Mouse (Mus musculus) megakaryocyte, embryonic 14.5 days (primary cell): ENCODE measurements around the gene Arhgef11. TPM values are rescaled to one million over a fixed set of nuclear protein-coding genes. Genes with fewer than 3 reads are reported as not detected.

ENCODE experiments used
- H3K27me3 ChIP-seq: replicated peaks from 2 replicates; pipeline ENCODE3; 2012; ENCODE audit warnings: inconsistent platforms
- H3K36me3 ChIP-seq: replicated peaks from 2 replicates; pipeline ENCODE3; 2012; ENCODE audit warnings: low read length, inconsistent platforms, mixed read lengths
- H3K4me1 ChIP-seq: 2 replicates; pipeline ENCODE4 v1.6.1; 2012; ENCODE audit warnings: inconsistent platforms
- H3K4me3 ChIP-seq: replicated peaks from 2 replicates; pipeline ENCODE3; 2012; ENCODE audit warnings: moderate library complexity, mild to moderate bottlenecking, inconsistent platforms
- H3K9me3 ChIP-seq: 2 replicates; pipeline ENCODE4 v1.6.1; 2012; ENCODE audit warnings: inconsistent platforms
- FLI1 ChIP-seq: IDR thresholded peaks from 2 replicates; pipeline ENCODE4 v1.6.1; 2012; ENCODE audit warnings: low read length, inconsistent platforms, mixed read lengths
- GATA1 ChIP-seq: IDR thresholded peaks from 3 replicates; pipeline ENCODE4 v1.6.1; 2012; ENCODE audit warnings: mixed read lengths, low read length, inconsistent platforms, borderline replicate concordance
- polyA plus RNA-seq: library from polyadenylated mRNA; stranded (reverse); fragments of >175 nt; gene quantifications from 2 replicates; pipeline ENCODE4 v1.2.3, GENCODE M21; 2012; ENCODE audit warnings: low replicate concordance; ENCODE audit not compliant: insufficient read depth

The Arhgef11 gene
- polyA plus RNA-seq, 1 experiment, result 1.4 TPM

DNA sequence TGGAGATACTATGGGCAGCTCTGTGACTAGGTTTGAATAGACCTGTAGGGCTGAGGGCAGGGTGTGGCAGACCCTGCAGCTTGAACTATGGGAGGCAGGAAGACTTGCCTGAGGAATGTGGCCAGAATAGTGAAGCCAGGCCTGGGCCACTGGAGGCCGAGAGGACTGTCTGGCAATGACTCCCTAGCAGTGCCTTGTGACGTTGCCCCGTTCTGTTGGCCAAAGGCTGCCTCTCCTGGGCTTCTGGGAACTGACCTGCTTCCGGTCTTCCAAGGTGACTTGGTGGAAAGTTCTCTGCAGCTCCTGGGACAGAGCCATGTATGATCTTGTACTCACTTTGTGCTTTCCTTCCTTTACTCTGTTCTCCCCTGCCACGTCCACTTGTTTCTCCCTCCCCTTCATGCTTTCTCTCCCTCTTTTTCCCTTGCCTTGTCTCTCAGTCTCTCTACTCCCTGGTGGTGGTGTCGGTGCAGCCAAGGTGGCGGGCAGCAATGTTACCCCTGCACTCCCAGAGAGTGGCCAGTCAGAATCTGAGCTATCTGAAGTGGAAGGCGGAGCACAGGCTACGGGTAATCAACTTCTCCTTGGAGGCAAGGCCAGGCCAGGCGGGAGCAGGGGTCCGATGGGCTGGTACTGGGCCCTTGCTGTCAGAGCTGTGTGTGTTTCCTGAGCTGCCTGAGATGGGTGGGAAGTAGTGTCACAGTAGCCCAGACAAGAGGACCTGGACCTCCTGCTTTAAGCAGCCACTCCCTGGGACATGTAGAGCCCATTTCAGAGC, 116.8 kb downstream of the Arhgef11 start:
- H3K36me3 ChIP-seq, result peaks cover 40% of the 10 kb centered on the region
- H3K4me1 ChIP-seq, result peaks cover 18% of the 10 kb centered on the region
- TF ChIP-seq FLI1, result no peak
- TF ChIP-seq GATA1, result no peak
- H3K27me3 ChIP-seq, result peaks cover 5% of the 10 kb centered on the region
- no peaks in the 10 kb centered on the region for H3K9me3 ChIP-seq
- no peak overlapping the region for H3K4me3 ChIP-seq

DNA sequence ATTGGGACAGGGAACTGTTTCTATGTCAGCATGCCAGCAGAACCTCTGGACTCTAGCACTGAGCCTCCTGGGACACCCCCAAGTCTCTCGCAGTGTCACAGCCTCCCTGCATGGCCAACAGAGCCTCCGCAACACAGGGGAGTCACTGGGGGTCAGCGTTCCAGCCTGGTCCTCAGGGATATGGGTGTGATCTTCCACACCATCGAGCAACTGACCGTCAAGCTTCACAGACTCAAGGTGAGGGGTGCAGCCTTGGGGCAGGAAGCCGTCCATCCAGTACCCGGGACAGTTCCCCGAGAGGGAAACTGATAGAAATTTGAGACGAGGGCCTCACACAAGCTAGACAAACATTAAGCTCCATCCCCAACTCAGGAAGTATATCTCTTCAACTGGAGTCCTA, 118.0 kb downstream of the Arhgef11 start:
- H3K36me3 ChIP-seq, result peaks cover 52% of the 10 kb centered on the region
- TF ChIP-seq GATA1 (no peak), FLI1 (no peak)

GRCm38 (mm10) chr3:87738906-87739305, 121.5 kb downstream of the Arhgef11 start:
- H3K36me3 ChIP-seq, result peaks cover 88% of the 10 kb centered on the region
- no peak overlapping the region for H3K4me3 ChIP-seq
- peaks cover 21% of the 10 kb centered on the region for H3K4me1 ChIP-seq
- H3K27me3 ChIP-seq, result no peaks in the 10 kb centered on the region
- H3K9me3 ChIP-seq, result no peaks in the 10 kb centered on the region
- no peak for TF ChIP-seq GATA1
- no peak for TF ChIP-seq FLI1

More for the DNA sequence above, 118.0 kb downstream of the Arhgef11 start:
- Histone ChIP-seq H3K27me3 (peaks cover 3% of the 10 kb centered on the region), H3K9me3 (no peaks in the 10 kb centered on the region), H3K4me3 (no peak overlapping the region), H3K4me1 (peaks cover 11% of the 10 kb centered on the region; the same call in 1 of the 2 replicates)

DNA sequence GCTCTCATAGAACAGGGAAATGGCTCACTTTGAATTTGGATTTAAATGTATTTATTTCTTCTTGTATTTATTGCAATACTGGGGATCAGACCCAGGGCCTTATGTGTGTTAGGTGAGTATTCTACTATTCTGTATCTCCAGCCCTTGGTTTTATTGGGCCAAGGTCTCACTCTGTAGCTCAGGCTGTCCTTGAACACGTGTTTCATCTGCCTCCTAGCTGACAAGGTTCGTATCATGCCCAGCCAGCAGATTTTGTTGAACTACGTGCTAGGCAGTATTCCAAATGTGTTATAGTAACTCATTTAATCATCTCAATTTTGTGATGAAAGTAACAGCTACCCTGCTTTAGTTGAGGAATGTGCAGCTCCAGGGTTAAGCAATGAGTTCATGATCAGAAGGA, 124.7 kb downstream of the Arhgef11 start:
- no peaks in the 10 kb centered on the region for H3K27me3 ChIP-seq
- H3K36me3 ChIP-seq, result peaks cover 92% of the 10 kb centered on the region
- no peak for TF ChIP-seq GATA1
- no peak for TF ChIP-seq FLI1
- no peak overlapping the region for H3K4me3 ChIP-seq
- peaks cover 32% of the 10 kb centered on the region for H3K4me1 ChIP-seq
- H3K9me3 ChIP-seq, result no peaks in the 10 kb centered on the region

- Histone ChIP-seq H3K27me3 (no peaks in the 10 kb centered on the region), H3K36me3 (peaks cover 92% of the 10 kb centered on the region), H3K4me1 (peaks cover 33% of the 10 kb centered on the region), H3K9me3 (no peaks in the 10 kb centered on the region), H3K4me3 (peak overlapping the region; percentile 23)
- TF ChIP-seq GATA1 (no peak), FLI1 (no peak)
Observed at GRCm38 (mm10) chr3:87742735-87743134, 125.4 kb downstream of the Arhgef11 start.

DNA sequence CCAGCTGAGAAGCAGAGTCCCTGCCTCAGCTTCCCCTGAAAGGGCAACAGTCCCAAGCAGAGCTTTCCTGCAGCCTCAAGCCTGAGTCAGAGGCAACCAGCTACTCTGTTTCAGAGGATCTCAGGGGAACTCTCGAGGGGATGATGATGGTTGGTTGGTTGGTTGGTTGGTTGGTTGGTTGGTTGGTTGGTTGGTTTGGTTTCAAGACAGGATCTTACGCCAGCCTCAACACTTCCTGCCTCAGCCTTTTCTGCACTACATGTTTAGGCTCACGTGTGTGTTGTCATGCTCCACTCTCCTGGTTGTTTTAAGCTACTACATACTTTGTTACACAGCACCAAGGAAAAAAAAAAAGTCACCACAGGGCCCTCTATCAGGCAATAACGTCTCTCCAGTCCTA, 126.6 kb downstream of the Arhgef11 start:
- H3K4me3 ChIP-seq, result no peak overlapping the region
- no peaks in the 10 kb centered on the region for H3K27me3 ChIP-seq
- H3K4me1 ChIP-seq, result peaks cover 30% of the 10 kb centered on the region
- H3K9me3 ChIP-seq, result no peaks in the 10 kb centered on the region
- no peak for TF ChIP-seq GATA1
- TF ChIP-seq FLI1, result no peak
- peaks cover 94% of the 10 kb centered on the region for H3K36me3 ChIP-seq

GRCm38 (mm10) chr3:87745036-87745659, 127.8 kb downstream of the Arhgef11 start:
- Histone ChIP-seq H3K36me3 (peaks cover 94% of the 10 kb centered on the region), H3K9me3 (no peaks in the 10 kb centered on the region), H3K4me3 (no peak overlapping the region), H3K27me3 (no peaks in the 10 kb centered on the region), H3K4me1 (peaks cover 41% of the 10 kb centered on the region)
- TF ChIP-seq FLI1, result no peak
- TF ChIP-seq GATA1, result no peak

GRCm38 (mm10) chr3:87748431-87748830, 131.1 kb downstream of the Arhgef11 start, which contains the start of gene Lrrc71:
Gene Lrrc71, minus strand, starts transcription at chr3:87748625.
- Histone ChIP-seq H3K27me3 (no peaks in the 10 kb centered on the region), H3K36me3 (peaks cover 94% of the 10 kb centered on the region), H3K9me3 (no peaks in the 10 kb centered on the region), H3K4me3 (no peak within 1 kb of the TSS), H3K4me1 (peaks cover 52% of the 10 kb centered on the region)
- TF ChIP-seq FLI1 (no peak), GATA1 (no peak)

GRCm38 (mm10) chr3:87749036-87749435, 131.7 kb downstream of the Arhgef11 start:
- H3K27me3 ChIP-seq, result no peaks in the 10 kb centered on the region
- H3K9me3 ChIP-seq, result no peaks in the 10 kb centered on the region
- TF ChIP-seq FLI1, result no peak
- no peak for TF ChIP-seq GATA1
- H3K36me3 ChIP-seq, result peaks cover 94% of the 10 kb centered on the region
- no peak overlapping the region for H3K4me3 ChIP-seq
- peaks cover 53% of the 10 kb centered on the region for H3K4me1 ChIP-seq

DNA sequence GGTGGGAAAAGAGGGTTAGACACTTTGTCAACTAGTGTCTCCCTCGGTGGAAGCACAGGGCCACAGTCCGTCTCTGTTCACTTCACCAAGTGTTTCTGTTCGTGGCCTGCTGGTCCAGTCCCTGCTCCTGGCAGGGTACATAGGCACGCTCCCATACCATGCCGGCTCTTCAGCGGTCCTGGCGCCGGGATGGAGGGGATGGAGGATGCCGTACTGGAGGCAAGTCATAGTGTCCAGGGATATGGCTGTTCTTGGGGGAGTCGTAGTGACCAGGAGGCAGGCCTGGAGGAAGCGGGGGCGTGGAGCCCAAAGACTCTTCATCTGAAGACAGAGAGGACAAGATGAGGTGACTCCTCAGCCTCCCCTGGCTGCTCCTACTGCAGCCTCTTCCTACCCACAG, 132.6 kb downstream of the Arhgef11 start:
- Histone ChIP-seq H3K27me3 (no peaks in the 10 kb centered on the region), H3K4me1 (peaks cover 52% of the 10 kb centered on the region), H3K9me3 (no peaks in the 10 kb centered on the region), H3K4me3 (no peak overlapping the region), H3K36me3 (peaks cover 99% of the 10 kb centered on the region)
- TF ChIP-seq GATA1 (no peak), FLI1 (no peak)
